Mouse (Mus musculus) stomach, postnatal 0 days (tissue): Measurements from ENCODE around the gene Uvrag.

ENCODE experiments used
- CTCF ChIP-seq: IDR thresholded peaks from 2 replicates; pipeline ENCODE4 v1.5.1; 2016; ENCODE audit warnings: antibody characterized with exemption, low read depth, mild to moderate bottlenecking, moderate library complexity
- EP300 ChIP-seq: optimal IDR thresholded peaks from 2 replicates; pipeline ENCODE3; 2016; ENCODE audit warnings: antibody characterized with exemption

- TF ChIP-seq EP300, result no peak
- no peak for TF ChIP-seq CTCF
These were observed 157.9 kb downstream of the Uvrag start for GRCm38 (mm10) chr7:98983058-98983457.
